Mouse (Mus musculus) kidney, postnatal 0 days (tissue): ENCODE measurements around the gene Oaz2. TPM values are rescaled to one million over a fixed set of nuclear protein-coding genes. Genes with fewer than 3 reads are reported as not detected.
A peak's percentile ranks its signal among the peaks of the same experiment; 100 is the strongest.

Experiments
- ATAC-seq: fragments of 200-750 bp; cut with Nextera tagmentation; replicated peaks from 2 replicates; pipeline ENCODE4 v1.8.0; 2017; ENCODE audit warnings: low read depth, moderate number of reproducible peaks, moderate TSS enrichment, moderate library complexity; ENCODE audit not compliant: low FRiP score
- DNase-seq: peaks from one replicate; pipeline ENCODE4 v3.0.0-alpha.2; 2016; ENCODE audit warnings: low spot score
- H3K27ac ChIP-seq: fragments of 300-500 bp; sonication (generic); 2 replicates; pipeline ENCODE4 v1.5.1; 2014; ENCODE audit warnings: mild to moderate bottlenecking
- H3K27me3 ChIP-seq: fragments of 300-500 bp; sonication (generic); 2 replicates; pipeline ENCODE4 v1.6.1; 2014; ENCODE audit warnings: low read length, mixed read lengths; ENCODE audit not compliant: insufficient read depth
- H3K36me3 ChIP-seq: fragments of 300-500 bp; sonication (generic); 2 replicates; pipeline ENCODE4 v1.6.1; 2014; ENCODE audit warnings: low read length, mixed read lengths; ENCODE audit not compliant: insufficient read depth
- H3K4me1 ChIP-seq: fragments of 300-500 bp; sonication (generic); replicated peaks from 2 replicates; pipeline ENCODE4 v1.6.1; 2014; ENCODE audit warnings: antibody characterized with exemption, low read length, mixed read lengths; ENCODE audit not compliant: insufficient read depth
- H3K4me2 ChIP-seq: fragments of 300-500 bp; sonication (generic); 2 replicates; pipeline ENCODE4 v1.6.1; 2014; ENCODE audit warnings: mild to moderate bottlenecking, low read length, moderate library complexity, mixed read lengths
- H3K4me3 ChIP-seq: fragments of 300-500 bp; sonication (generic); replicated peaks from 2 replicates; pipeline ENCODE4 v1.5.1; 2014; ENCODE audit warnings: low read depth, low read length
- H3K9ac ChIP-seq: fragments of 300-500 bp; sonication (generic); 2 replicates; pipeline ENCODE4 v1.6.1; 2014; ENCODE audit warnings: low read depth, low read length
- H3K9me3 ChIP-seq: fragments of 300-500 bp; sonication (generic); replicated peaks from 2 replicates; pipeline ENCODE4 v1.6.1; 2016; ENCODE audit warnings: low read length, inconsistent platforms, mixed read lengths
- CTCF ChIP-seq: IDR thresholded peaks from 2 replicates; pipeline ENCODE4 v1.5.1; 2016; ENCODE audit warnings: antibody characterized with exemption, low read depth, mild to moderate bottlenecking, moderate library complexity
- WGBS: fragments of 180-500 bp; shearing (Covaris S2); extraction: QIAGEN DNeasy Blood & Tissue Kit; methylation state at CpG from one replicate; pipeline ENCODE4 v1.1.7; 2014; 5-methylcytosine and 5-hydroxymethylcytosine counted together
- polyA plus RNA-seq: library from polyadenylated mRNA; unstranded; fragments of >200 nt; fragmentation: Nextera tagmentation; extraction: Ambion mirVana; gene quantifications from 2 replicates; pipeline ENCODE4 v1.2.1, GENCODE M21; 2015

Gene Oaz2
- polyA plus RNA-seq, 1 experiment from 2014 or later = 299 TPM

DNA sequence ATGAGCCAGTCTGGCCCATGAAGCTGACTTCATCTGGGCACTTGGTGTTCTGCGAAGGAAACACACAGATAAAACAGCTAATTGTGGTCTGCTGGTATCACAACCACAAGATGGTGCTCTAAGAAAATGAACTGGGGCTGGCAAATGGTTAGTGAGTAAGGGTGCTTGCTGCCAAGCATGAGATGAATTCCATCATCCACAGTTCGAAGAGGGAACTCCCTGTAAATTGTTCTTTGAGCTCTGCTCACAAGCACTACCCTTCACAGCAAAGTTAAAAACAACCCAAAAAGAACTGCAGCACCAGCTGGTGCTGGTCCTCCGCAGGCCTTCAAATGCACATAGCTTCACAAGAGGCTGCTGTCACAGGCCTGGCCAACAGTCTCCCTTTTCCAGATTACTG lies 27.8 kb downstream of the Oaz2 start:
- DNase-seq = peak; percentile 66
- Histone ChIP-seq H3K4me1 (no peaks in the 10 kb centered on the region), H3K4me2 (no peak overlapping the region), H3K4me3 (no peak overlapping the region), H3K27me3 (no peaks in the 10 kb centered on the region), H3K9ac (no peak overlapping the region), H3K27ac (no peak overlapping the region), H3K9me3 (no peaks in the 10 kb centered on the region), H3K36me3 (peaks cover 53% of the 10 kb centered on the region)
- peak; percentile 72 for TF ChIP-seq CTCF
- WGBS = 62% methylated on average over 3 of the region's 3 CpGs
- ATAC-seq = no peak

DNA sequence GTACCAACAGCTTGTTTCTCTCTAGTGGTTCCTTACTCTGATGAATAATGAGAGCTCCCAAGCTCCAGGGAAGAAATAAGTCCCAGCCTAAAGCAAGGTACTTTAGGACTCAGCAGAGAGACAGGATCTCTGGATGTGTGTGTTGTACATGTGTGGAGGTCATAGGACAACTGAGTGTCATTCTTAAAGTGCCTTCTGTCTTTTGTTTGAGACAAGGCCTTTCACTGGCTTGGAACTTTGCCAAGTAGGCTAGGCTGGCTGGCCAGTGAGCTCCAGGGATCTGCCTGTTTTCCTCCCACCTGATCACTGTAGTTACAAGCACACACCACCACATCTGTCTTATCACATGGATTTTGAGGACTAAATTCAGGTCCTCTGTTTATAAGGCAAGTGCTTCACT lies 28.5 kb downstream of the Oaz2 start:
- Histone ChIP-seq H3K9ac (no peak overlapping the region), H3K9me3 (no peaks in the 10 kb centered on the region), H3K4me2 (no peak overlapping the region), H3K36me3 (peaks cover 60% of the 10 kb centered on the region), H3K27ac (no peak overlapping the region), H3K4me1 (no peaks in the 10 kb centered on the region), H3K4me3 (no peak overlapping the region), H3K27me3 (no peaks in the 10 kb centered on the region)
- ATAC-seq (0 out of 2 replicates have a peak, but pooled peaks have one; percentile 15), DNase-seq (no peak)
- no peak for TF ChIP-seq CTCF

DNA sequence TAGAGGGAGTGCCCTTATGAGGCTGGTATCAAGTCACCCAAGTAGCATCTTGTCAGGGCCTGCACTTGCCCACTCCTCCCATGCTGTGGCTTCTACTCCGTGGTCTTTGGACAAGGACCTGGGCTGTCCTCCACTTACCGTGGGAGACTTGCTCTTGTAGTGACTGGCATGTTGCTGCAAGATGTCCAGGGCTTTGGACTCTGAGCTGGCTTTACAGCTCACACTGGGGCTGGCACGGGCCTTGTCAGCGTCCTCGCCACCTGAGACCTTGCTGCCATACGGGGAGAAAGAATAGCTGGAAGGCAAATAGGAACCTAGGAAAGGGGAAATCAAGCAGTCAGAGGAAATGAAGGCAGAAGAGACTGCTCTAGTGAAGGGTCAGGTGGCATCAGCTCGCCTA lies 29.6 kb downstream of the Oaz2 start:
- Histone ChIP-seq H3K27me3 (no peaks in the 10 kb centered on the region), H3K27ac (no peak overlapping the region), H3K9ac (no peak overlapping the region), H3K4me2 (no peak overlapping the region), H3K4me3 (no peak overlapping the region), H3K9me3 (no peaks in the 10 kb centered on the region), H3K36me3 (peaks cover 62% of the 10 kb centered on the region), H3K4me1 (no peaks in the 10 kb centered on the region)
- TF ChIP-seq CTCF = no peak
- no peak for ATAC-seq
- no peak for DNase-seq
- 91% methylated on average over 7 of the region's 7 CpGs for WGBS

- no peak overlapping the region for H3K4me2 ChIP-seq
- H3K27ac ChIP-seq = no peak overlapping the region
- DNase-seq (no peak), ATAC-seq (no peak)
- no peaks in the 10 kb centered on the region for H3K27me3 ChIP-seq
- no peak for TF ChIP-seq CTCF
- H3K4me3 ChIP-seq = no peak overlapping the region
- H3K36me3 ChIP-seq = peaks cover 62% of the 10 kb centered on the region
- H3K9me3 ChIP-seq = no peaks in the 10 kb centered on the region
- H3K9ac ChIP-seq = no peak overlapping the region
- H3K4me1 ChIP-seq = no peaks in the 10 kb centered on the region
Observed at GRCm38 (mm10) chr9:65697992-65698391, 30.2 kb downstream of the Oaz2 start.

DNA sequence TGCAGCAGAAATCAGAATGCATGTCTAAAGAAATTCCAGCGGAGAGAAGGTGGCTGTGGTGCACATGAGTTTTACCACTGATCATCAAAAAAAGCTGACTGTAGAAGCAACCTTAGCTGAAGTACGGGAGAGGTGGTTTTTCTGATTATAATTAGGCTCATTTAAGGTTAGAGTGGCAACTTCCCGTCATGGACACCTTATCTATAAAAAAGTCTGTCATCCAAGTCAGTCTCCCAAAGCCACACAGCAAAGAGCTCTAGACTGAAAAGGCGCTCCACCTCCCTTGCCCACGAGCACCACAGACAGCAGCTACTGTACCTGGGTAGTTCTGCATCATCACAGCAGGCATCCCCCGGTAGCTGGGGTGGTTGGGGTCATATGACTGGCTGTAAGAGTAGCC lies 32.7 kb downstream of the Oaz2 start:
- H3K36me3 ChIP-seq = peaks cover 59% of the 10 kb centered on the region
- no peak overlapping the region for H3K27ac ChIP-seq
- 68% methylated on average over 6 of the region's 6 CpGs for WGBS
- H3K9ac ChIP-seq = no peak overlapping the region
- DNase-seq = no peak
- H3K9me3 ChIP-seq = no peaks in the 10 kb centered on the region
- H3K4me3 ChIP-seq = no peak overlapping the region
- no peak overlapping the region for H3K4me2 ChIP-seq
- ATAC-seq = no peak
- no peak for TF ChIP-seq CTCF
- no peaks in the 10 kb centered on the region for H3K4me1 ChIP-seq
- H3K27me3 ChIP-seq = no peaks in the 10 kb centered on the region

DNA sequence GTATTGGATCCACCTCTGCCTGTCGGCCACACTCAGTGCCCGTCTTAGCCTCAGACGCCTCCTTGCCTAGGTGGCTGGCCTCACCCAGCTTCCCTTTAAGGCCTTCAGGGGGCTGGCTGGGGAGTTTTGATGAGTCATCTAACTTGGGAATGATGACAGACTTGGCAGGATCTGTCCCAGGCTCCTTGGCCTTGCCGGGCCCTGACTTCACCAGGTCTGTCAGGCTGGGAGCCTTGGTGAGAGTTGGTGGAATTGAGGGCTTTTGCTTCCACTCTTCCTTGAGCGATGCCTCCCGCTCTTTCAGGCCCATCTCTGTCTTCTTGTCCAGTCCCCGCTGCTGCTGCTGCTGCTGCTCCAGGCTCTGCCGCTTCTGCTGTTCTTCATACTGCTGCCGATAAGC lies 34.5 kb downstream of the Oaz2 start:
- 89% methylated on average over 9 of the region's 9 CpGs for WGBS
- no peak for ATAC-seq
- H3K36me3 ChIP-seq = peaks cover 56% of the 10 kb centered on the region

GRCm38 (mm10) chr9:65703241-65703640 lies 35.4 kb downstream of the Oaz2 start:
- Histone ChIP-seq H3K27me3 (no peaks in the 10 kb centered on the region), H3K4me1 (no peaks in the 10 kb centered on the region), H3K9me3 (no peaks in the 10 kb centered on the region), H3K9ac (no peak overlapping the region), H3K4me3 (no peak overlapping the region), H3K4me2 (no peak overlapping the region), H3K27ac (no peak overlapping the region), H3K36me3 (peaks cover 51% of the 10 kb centered on the region)
- no peak for ATAC-seq
- no peak for TF ChIP-seq CTCF
- DNase-seq = no peak
- WGBS = 86% methylated on average over 7 of the region's 7 CpGs

More for the DNA sequence above, 34.5 kb downstream of the Oaz2 start:
- Histone ChIP-seq H3K4me3 (no peak overlapping the region), H3K27ac (no peak overlapping the region), H3K9ac (no peak overlapping the region), H3K4me2 (no peak overlapping the region), H3K27me3 (no peaks in the 10 kb centered on the region), H3K4me1 (no peaks in the 10 kb centered on the region), H3K9me3 (no peaks in the 10 kb centered on the region)
- TF ChIP-seq CTCF = no peak
- no peak for DNase-seq
